Mouse (Mus musculus) ES-E14 (cell line): ENCODE data around the gene Mat2b.

Source experiments
- CHD2 ChIP-seq: IDR thresholded peaks from 2 replicates; pipeline ENCODE4 v1.6.1; 2014; ENCODE audit warnings: mild to moderate bottlenecking, low read depth, low read length, inconsistent platforms
- HCFC1 ChIP-seq: IDR thresholded peaks from 2 replicates; pipeline ENCODE4 v1.6.1; 2012; ENCODE audit warnings: low read length, inconsistent platforms, borderline replicate concordance; ENCODE audit not compliant: insufficient read depth

DNA sequence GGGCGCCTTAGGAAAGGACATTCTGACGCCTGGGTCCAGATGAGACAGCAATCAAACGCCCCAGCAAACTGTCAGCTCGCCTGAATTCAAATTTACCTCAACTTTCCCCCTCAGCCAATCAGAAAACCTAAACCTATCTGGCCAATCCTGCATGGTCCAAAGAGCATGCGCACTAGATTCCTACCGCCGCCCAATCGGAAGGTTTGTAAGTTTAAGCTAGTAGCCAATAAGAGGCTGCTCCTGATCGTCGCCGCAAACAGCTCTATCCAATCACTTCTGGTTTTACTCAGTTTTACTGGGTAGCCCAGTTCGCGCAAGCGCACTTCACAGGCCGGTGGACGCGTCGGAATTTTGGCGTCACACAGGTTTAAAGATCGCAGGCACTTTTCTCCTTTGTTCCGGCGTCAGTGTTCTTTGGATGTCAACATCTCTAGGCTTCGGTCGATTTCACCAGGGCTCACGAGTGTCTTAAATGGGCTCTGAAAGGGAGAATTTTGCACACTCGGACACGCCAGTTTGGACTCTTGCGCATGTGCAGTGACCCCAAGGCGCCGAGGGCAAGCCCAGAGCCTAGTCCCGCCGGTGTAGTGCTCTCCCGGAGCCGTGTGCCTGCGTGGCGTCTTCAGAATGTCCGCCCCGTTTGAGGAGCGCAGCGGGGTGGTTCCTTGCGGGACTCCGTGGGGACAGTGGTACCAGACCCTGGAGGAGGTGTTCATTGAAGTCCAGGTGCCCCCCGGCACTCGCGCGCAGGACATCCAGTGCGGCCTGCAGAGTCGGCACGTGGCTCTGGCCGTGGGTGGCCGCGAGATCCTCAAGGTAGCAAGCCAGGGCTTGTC is 38.6 kb upstream of the Mat2b start, which contains the start of the genes Hmmr and Nudcd2:
- TF ChIP-seq HCFC1 (no peak), CHD2 (peak; percentile 91)
